Mouse (Mus musculus) intestine, postnatal 0 days (tissue): Measurements from ENCODE around the gene Mfn2. TPM values are rescaled to one million over a fixed set of nuclear protein-coding genes. Genes with fewer than 3 reads are reported as not detected.
A peak's percentile ranks its signal among the peaks of the same experiment; 100 is the strongest.

Experiments
- ATAC-seq: fragments of 200-750 bp; cut with Nextera tagmentation; 2 replicates; pipeline ENCODE4 v1.8.0; 2017; ENCODE audit warnings: mild to moderate bottlenecking, moderate TSS enrichment, moderate library complexity
- H3K27ac ChIP-seq: fragments of 300-500 bp; sonication (generic); 2 replicates; pipeline ENCODE4 v1.5.1; 2014; ENCODE audit warnings: mild to moderate bottlenecking, low read depth, low read length, moderate library complexity
- H3K27me3 ChIP-seq: fragments of 300-500 bp; sonication (generic); replicated peaks from 2 replicates; pipeline ENCODE4 v1.6.1; 2014; ENCODE audit warnings: low read length, mixed read lengths; ENCODE audit not compliant: control insufficient read depth, insufficient read depth
- H3K36me3 ChIP-seq: fragments of 300-500 bp; sonication (generic); 2 replicates; pipeline ENCODE4 v1.6.1; 2014; ENCODE audit warnings: mild to moderate bottlenecking, moderate library complexity; ENCODE audit not compliant: control insufficient read depth, insufficient read depth
- H3K4me1 ChIP-seq: fragments of 300-500 bp; sonication (generic); replicated peaks from 2 replicates; pipeline ENCODE4 v1.6.1; 2014; ENCODE audit warnings: antibody characterized with exemption, low read length, mixed read lengths; ENCODE audit not compliant: control insufficient read depth, insufficient read depth
- H3K4me2 ChIP-seq: fragments of 300-500 bp; sonication (generic); replicated peaks from 2 replicates; pipeline ENCODE4 v1.6.1; 2014; ENCODE audit warnings: low read depth, mild to moderate bottlenecking, moderate library complexity
- H3K4me3 ChIP-seq: fragments of 300-500 bp; sonication (generic); 2 replicates; pipeline ENCODE4 v1.5.1; 2014; ENCODE audit warnings: low read depth, low read length
- H3K9ac ChIP-seq: fragments of 300-500 bp; sonication (generic); 2 replicates; pipeline ENCODE4 v1.6.1; 2014; ENCODE audit warnings: mild to moderate bottlenecking, low read depth, low read length
- H3K9me3 ChIP-seq: fragments of 300-500 bp; sonication (generic); 2 replicates; pipeline ENCODE4 v1.6.1; 2016; ENCODE audit warnings: mixed run types; ENCODE audit not compliant: control insufficient read depth
- CTCF ChIP-seq: sonication (generic); IDR thresholded peaks from 2 replicates; pipeline ENCODE4 v1.5.1; 2016; ENCODE audit warnings: low read depth, mild to moderate bottlenecking, control low read depth, antibody characterized with exemption, moderate library complexity
- WGBS: fragments of 180-500 bp; shearing (Covaris S2); extraction: QIAGEN DNeasy Blood & Tissue Kit; methylation state at CpG from one replicate; pipeline ENCODE4 v1.1.7; 2014; 5-methylcytosine and 5-hydroxymethylcytosine counted together
- polyA plus RNA-seq: library from polyadenylated mRNA; unstranded; fragments of >200 nt; fragmentation: Nextera tagmentation; extraction: Ambion mirVana; gene quantifications from 2 replicates; pipeline ENCODE4 v1.2.1, GENCODE M21; 2015

The Mfn2 gene
- polyA plus RNA-seq, 1 experiment from 2014 or later = 44.2 TPM

DNA sequence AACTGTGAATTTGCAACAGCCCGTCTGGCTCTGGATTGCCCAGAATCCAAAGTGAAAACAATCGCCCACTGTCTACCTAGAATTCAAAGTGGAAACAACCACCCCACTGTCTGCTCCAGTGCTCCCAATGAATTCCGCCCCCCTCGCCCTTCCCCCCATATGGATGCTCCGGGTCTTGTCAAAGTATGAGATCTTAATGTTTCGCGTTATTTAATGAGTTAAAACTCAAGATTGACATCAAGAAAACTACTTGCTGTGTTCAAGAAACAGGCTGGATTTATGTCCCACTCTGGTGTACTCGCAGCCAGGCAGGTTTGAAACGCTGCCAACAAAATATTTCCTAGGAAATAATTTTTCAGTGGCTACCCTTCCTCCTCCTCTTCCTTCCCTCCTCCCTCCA lies 35.6 kb upstream of the Mfn2 start:
- H3K4me3 ChIP-seq = no peak overlapping the region

DNA sequence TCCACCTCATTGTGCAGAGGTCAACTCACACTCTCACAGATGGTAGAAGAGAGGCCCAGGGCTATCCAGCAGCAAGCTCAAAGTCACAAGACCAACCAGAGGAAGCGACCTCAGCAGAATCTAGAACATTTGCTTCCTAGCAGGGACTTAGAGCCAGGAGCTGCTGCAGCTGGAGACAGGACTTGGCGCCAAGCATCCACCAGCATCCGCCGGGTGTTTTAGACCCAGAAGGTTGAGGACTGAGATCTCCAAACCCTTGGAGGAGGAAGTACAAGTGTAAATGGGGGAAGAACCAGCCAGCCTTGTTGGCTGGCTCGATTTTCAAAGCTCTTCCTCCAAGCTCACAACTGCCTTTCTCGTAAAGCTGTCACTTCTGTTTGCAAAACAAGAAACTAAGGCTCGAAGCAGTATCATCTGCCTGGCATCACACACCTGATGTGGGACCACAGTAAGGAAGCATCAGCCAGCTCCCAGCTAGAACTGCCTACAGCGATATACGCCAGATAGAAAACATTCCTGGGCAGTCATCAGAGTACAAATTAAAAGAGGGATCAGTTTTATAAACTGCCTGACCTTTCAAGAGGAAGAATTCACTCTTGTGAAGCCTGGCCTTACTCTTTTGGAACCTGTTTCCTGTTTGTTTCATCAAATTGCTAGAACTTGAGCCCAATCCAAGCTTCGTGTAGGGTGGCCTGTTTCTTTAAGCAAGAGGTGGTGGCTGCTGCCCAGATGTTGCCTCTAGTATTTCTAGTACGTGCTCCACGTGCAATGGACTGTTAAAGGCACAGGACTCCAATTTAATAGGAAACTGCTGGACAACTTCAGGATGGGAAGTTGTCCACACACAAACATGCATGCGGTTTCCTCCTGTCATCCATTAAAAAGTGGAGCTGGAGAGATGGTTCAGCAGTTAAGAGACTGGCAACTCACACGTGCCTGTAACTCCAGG lies 33.9 kb upstream of the Mfn2 start:
- ATAC-seq = peak; percentile 26
- peak overlapping the region; percentile 72 for H3K27ac ChIP-seq
- TF ChIP-seq CTCF = no peak
- H3K4me1 ChIP-seq = peaks cover 11% of the 10 kb centered on the region
- no peak overlapping the region for H3K9ac ChIP-seq
- H3K4me3 ChIP-seq = no peak overlapping the region
- no peaks in the 10 kb centered on the region for H3K9me3 ChIP-seq
- H3K4me2 ChIP-seq = peak overlapping the region; percentile 35
- no peaks in the 10 kb centered on the region for H3K36me3 ChIP-seq
- WGBS = 34% methylated on average over 14 of the region's 14 CpGs
- no peaks in the 10 kb centered on the region for H3K27me3 ChIP-seq

More for the DNA sequence above, 35.6 kb upstream of the Mfn2 start:
- no peak for ATAC-seq
- 53% methylated on average over 9 of the region's 9 CpGs for WGBS
- Histone ChIP-seq H3K27me3 (no peaks in the 10 kb centered on the region), H3K9ac (no peak overlapping the region; the same call in 1 of the 2 replicates), H3K4me2 (peak overlapping the region; percentile 91), H3K36me3 (peaks cover 13% of the 10 kb centered on the region), H3K4me1 (peaks cover 11% of the 10 kb centered on the region), H3K9me3 (no peaks in the 10 kb centered on the region), H3K27ac (peak overlapping the region; percentile 15; the same call in 1 of the 2 replicates)
- no peak for TF ChIP-seq CTCF

DNA sequence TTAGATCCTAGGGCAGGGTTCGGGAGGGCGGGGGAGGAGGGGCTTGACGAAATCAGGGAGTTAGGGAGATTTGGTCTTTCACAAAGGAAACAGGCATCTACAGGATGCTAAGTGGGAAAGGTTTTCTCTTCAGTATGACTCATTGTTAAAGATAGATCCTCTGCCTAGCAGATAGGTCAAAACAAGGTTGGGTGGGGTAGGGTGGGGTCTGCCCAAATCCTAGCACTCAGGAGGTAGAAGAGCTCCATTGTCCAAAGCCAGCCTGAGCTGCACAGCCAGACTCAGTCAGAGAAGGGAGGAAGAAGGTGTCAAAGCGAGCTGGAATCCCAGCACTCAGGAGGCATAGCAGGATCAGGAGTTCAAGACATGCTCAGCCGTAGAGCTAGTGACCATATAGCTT lies 33.0 kb upstream of the Mfn2 start:
- peak overlapping the region; percentile 54; the same call in 1 of the 2 replicates for H3K27ac ChIP-seq
- WGBS = 45% methylated on average over 5 of the region's 5 CpGs
- no peaks in the 10 kb centered on the region for H3K27me3 ChIP-seq
- H3K4me1 ChIP-seq = peaks cover 11% of the 10 kb centered on the region
- H3K9ac ChIP-seq = no peak overlapping the region
- no peaks in the 10 kb centered on the region for H3K9me3 ChIP-seq
- H3K36me3 ChIP-seq = no peaks in the 10 kb centered on the region
- no peak for ATAC-seq
- H3K4me2 ChIP-seq = 0 out of 2 replicates have a peak overlapping the region, but pooled peaks have one; percentile 97
- TF ChIP-seq CTCF = no peak
- H3K4me3 ChIP-seq = no peak overlapping the region

DNA sequence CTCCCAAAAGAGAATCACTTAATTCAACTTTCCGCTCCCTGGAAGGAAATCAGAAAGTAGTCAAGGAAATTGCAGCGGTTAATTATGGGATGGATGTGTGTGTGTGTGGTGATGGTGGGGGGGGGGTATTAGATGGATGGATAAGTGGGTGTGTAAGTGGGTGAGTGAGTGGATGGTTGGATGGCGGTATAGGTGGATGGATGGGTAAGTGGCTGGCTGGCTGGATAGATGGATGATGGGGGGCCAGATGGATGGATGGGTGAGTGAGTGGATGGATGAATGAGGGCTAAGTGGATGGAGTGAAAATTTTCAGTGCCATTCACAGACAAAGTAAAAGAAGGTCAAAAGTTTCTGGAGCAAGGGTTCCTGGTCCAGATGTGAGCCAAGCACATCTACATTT lies 32.5 kb upstream of the Mfn2 start:
- Histone ChIP-seq H3K9ac (peak overlapping the region; percentile 70), H3K27me3 (no peaks in the 10 kb centered on the region), H3K9me3 (no peaks in the 10 kb centered on the region), H3K4me3 (peak overlapping the region; percentile 71), H3K4me1 (peaks cover 9% of the 10 kb centered on the region), H3K36me3 (no peaks in the 10 kb centered on the region), H3K4me2 (peak overlapping the region; percentile 97), H3K27ac (peak overlapping the region; percentile 54; the same call in 1 of the 2 replicates)
- WGBS = 38% methylated on average over 3 of the region's 3 CpGs
- no peak for TF ChIP-seq CTCF
- no peak for ATAC-seq

DNA sequence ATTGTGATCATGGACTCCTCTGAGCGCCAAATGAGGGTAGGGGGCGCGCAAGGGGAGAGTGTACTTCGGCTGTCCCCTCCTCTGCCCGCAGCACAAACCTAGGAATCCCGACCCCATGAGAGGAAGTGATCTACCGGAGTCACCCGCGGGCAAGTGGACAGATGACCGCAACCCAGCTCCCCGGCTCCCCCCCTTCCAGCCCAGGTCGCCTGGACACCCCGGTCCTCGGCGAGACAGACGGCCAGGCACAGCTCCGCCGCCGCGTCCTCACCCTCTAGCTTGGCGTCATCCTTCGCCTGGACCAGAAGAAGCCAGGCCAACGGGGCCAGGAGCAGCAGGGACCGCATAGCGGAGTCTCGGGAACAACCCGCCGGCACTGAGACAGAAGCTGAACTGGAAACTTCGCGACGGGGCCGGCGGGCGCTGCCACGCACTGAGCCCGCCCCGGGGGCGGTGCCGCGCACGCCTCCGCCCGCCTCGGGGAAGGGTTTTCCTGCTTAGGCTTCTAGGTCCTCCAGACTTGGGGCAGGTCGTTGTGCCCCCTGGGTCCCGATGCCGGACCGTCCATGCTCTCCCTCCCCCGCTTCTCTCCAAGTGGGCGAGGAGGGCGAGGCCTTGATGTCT lies 31.9 kb upstream of the Mfn2 start, which contains the start of gene Plod1:
Gene Plod1, minus strand, starts transcription at position 437 of the 624 bp plus-strand sequence.
- peak; percentile 19; the same call in 1 of the 2 replicates for TF ChIP-seq CTCF
- under 1% methylated on average over 51 of the region's 51 CpGs for WGBS
- H3K27me3 ChIP-seq = no peaks in the 10 kb centered on the region
- H3K9ac ChIP-seq = peak within 1 kb of the TSS; percentile 70
- H3K36me3 ChIP-seq = no peaks in the 10 kb centered on the region
- H3K4me2 ChIP-seq = peak within 1 kb of the TSS; percentile 97
- no peaks in the 10 kb centered on the region for H3K9me3 ChIP-seq
- H3K27ac ChIP-seq = peak within 1 kb of the TSS; percentile 71
- peak within 1 kb of the TSS; percentile 71 for H3K4me3 ChIP-seq
- ATAC-seq = peak; percentile 23; the same call in 1 of the 2 replicates
- H3K4me1 ChIP-seq = peaks cover 5% of the 10 kb centered on the region; the same call in 1 of the 2 replicates

DNA sequence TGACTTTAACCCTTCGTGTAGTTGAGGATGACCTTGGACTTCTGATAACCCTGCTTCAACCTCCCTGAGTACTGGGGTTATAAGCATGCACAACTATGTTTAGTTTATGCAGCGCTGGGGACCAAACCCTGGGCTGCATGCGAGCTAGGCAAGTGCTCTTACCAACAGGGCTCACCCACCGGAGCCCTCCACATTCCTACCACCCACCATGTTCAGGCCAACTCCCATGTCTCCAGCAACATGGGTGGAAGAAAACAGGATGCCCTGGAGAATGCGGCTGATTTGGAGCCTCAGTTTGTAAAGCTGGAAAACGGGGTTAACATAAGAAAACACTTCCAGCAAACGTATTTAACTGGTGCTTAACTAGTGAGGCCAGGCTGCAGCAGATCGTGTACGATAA lies 31.4 kb upstream of the Mfn2 start:
- ATAC-seq = no peak
- Histone ChIP-seq H3K27ac (no peak overlapping the region), H3K27me3 (no peaks in the 10 kb centered on the region), H3K9me3 (no peaks in the 10 kb centered on the region), H3K4me1 (peaks cover 5% of the 10 kb centered on the region; the same call in 1 of the 2 replicates), H3K36me3 (peaks cover 3% of the 10 kb centered on the region; the same call in 1 of the 2 replicates), H3K4me3 (peak overlapping the region; percentile 71), H3K4me2 (peak overlapping the region; percentile 97), H3K9ac (peak overlapping the region; percentile 70)
- 17% methylated on average over 9 of the region's 9 CpGs for WGBS
- no peak for TF ChIP-seq CTCF
